Mouse (Mus musculus): ENCODE data around the gene Rps4x. TPM values are rescaled to one million over a fixed set of nuclear protein-coding genes. Genes with fewer than 3 reads are reported as not detected.
"Not testable (repeated sequence)": the region's sequence is repeated elsewhere in the genome, so short reads cannot be mapped to it uniquely, and the experiment has no call there.

Rps4x gene
- total RNA-seq (2022): 1,000 to 10,000 TPM in 2 of 4 experiments, 100 to 1,000 TPM in 2; 839 to 1,175 (median 999) TPM

GRCm38 (mm10) chrX:102188712-102189497, at the start of gene Rps4x:
Gene Rps4x, minus strand, starts transcription at chrX:102189394.
- DNase-seq: peak; percentile 58

- no peak for DNase-seq
Observed at GRCm38 (mm10) chrX:102219126-102219525, 29.9 kb upstream of the Rps4x start.

GRCm38 (mm10) chrX:102215356-102215755, 26.2 kb upstream of the Rps4x start:
- DNase-seq: not testable (repeated sequence)

GRCm38 (mm10) chrX:102190840-102191239, 1.6 kb upstream of the Rps4x start:
- no peak for DNase-seq

GRCm38 (mm10) chrX:102189581-102189980, 387 bp upstream of the Rps4x start:
- no peak for DNase-seq

GRCm38 (mm10) chrX:102187023-102187699, 2.0 kb downstream of the Rps4x start:
- no peak for DNase-seq

GRCm38 (mm10) chrX:102182575-102182974, 6.6 kb downstream of the Rps4x start:
- DNase-seq: no peak

GRCm38 (mm10) chrX:102175538-102176287, 13.5 kb downstream of the Rps4x start:
- no peak for DNase-seq

GRCm38 (mm10) chrX:102170900-102171299, 18.3 kb downstream of the Rps4x start:
- no peak for DNase-seq

- no peak for DNase-seq
Observed at GRCm38 (mm10) chrX:102170135-102170534, 19.1 kb downstream of the Rps4x start.

GRCm38 (mm10) chrX:102169724-102170123, 19.5 kb downstream of the Rps4x start:
- no peak for DNase-seq

- no peak for DNase-seq
Observed at GRCm38 (mm10) chrX:102166986-102167385, 22.2 kb downstream of the Rps4x start.

- DNase-seq: no peak
Observed at GRCm38 (mm10) chrX:102166521-102166920, 22.7 kb downstream of the Rps4x start.

GRCm38 (mm10) chrX:102163529-102163928, 25.7 kb downstream of the Rps4x start:
- DNase-seq: peak; percentile 13

- no peak for DNase-seq
Observed at GRCm38 (mm10) chrX:102163096-102163495, 26.1 kb downstream of the Rps4x start.

- DNase-seq: no peak
Observed at GRCm38 (mm10) chrX:102160528-102160927, 28.7 kb downstream of the Rps4x start.

GRCm38 (mm10) chrX:102159778-102160177, 29.4 kb downstream of the Rps4x start:
- peak; percentile 10 for DNase-seq

GRCm38 (mm10) chrX:102157423-102157791, 31.8 kb downstream of the Rps4x start:
- no peak for DNase-seq

- DNase-seq: peak; percentile 89
Observed at GRCm38 (mm10) chrX:102156618-102157422, 32.4 kb downstream of the Rps4x start, which contains the start of gene Ercc6l. Gene Ercc6l, minus strand, starts transcription at chrX:102157091.

GRCm38 (mm10) chrX:102141157-102141556, 48.0 kb downstream of the Rps4x start:
- DNase-seq: no peak

Measured in adrenal gland, adult 8-10 months (tissue).